Mouse (Mus musculus): ENCODE data around the gene Pfdn6. TPM values are rescaled to one million over a fixed set of nuclear protein-coding genes. Genes with fewer than 3 reads are reported as not detected.
A peak's percentile ranks its signal among the peaks of the same experiment; 100 is the strongest.
"Not testable (repeated sequence)": the region's sequence is repeated elsewhere in the genome, so short reads cannot be mapped to it uniquely, and the experiment has no call there.

Gene Pfdn6
- polyA plus RNA-seq, 1 experiment from 2014 or later, result 147 TPM

- DNase-seq (ENCODE audit: low spot score), result no peak
- no peak overlapping the region for H3K4me2 ChIP-seq (ENCODE audit: low read length)
- 25% methylated on average over 7 of the region's 7 CpGs for WGBS
- TF ChIP-seq CTCF (IDR thresholded peaks at IDR 0.05; ENCODE audit: low read depth), result no peak
- no peaks in the 10 kb centered on the region for H3K36me3 ChIP-seq (ENCODE audit: insufficient read depth, low read length)
- no peaks in the 10 kb centered on the region for H3K9me3 ChIP-seq (replicated peaks; ENCODE audit: low read length)
- no peaks in the 10 kb centered on the region for H3K4me1 ChIP-seq (replicated peaks; ENCODE audit: insufficient read depth, low read length)
- no peak overlapping the region for H3K9ac ChIP-seq (ENCODE audit: low read depth, low read length)
- H3K27ac ChIP-seq, result no peak overlapping the region
- ATAC-seq (replicated peaks; ENCODE audit: low FRiP score, low read depth), result no peak
- H3K27me3 ChIP-seq (ENCODE audit: insufficient read depth, low read length), result no peaks in the 10 kb centered on the region
- H3K4me3 ChIP-seq (replicated peaks; ENCODE audit: low read depth, low read length), result no peak overlapping the region
Measured at GRCm38 (mm10) chr17:33892429-33892828, 47.7 kb downstream of the Pfdn6 start.

GRCm38 (mm10) chr17:33891892-33892291 is 48.3 kb downstream of the Pfdn6 start:
- ATAC-seq (replicated peaks; ENCODE audit: low FRiP score, low read depth); H3K9ac ChIP-seq (ENCODE audit: low read depth, low read length); H3K4me2 ChIP-seq (ENCODE audit: low read length); H3K9me3 ChIP-seq (replicated peaks; ENCODE audit: low read length); H3K36me3 ChIP-seq (ENCODE audit: insufficient read depth, low read length); H3K27ac ChIP-seq; DNase-seq (ENCODE audit: low spot score); H3K4me1 ChIP-seq (replicated peaks; ENCODE audit: insufficient read depth, low read length); H3K27me3 ChIP-seq (ENCODE audit: insufficient read depth, low read length); H3K4me3 ChIP-seq (replicated peaks; ENCODE audit: low read depth, low read length): not testable (repeated sequence)
- 70% methylated on average over 6 of the region's 6 CpGs for WGBS
- TF ChIP-seq CTCF (IDR thresholded peaks at IDR 0.05; ENCODE audit: low read depth), result peak; percentile 37; the same call in 1 of the 2 replicates

DNA sequence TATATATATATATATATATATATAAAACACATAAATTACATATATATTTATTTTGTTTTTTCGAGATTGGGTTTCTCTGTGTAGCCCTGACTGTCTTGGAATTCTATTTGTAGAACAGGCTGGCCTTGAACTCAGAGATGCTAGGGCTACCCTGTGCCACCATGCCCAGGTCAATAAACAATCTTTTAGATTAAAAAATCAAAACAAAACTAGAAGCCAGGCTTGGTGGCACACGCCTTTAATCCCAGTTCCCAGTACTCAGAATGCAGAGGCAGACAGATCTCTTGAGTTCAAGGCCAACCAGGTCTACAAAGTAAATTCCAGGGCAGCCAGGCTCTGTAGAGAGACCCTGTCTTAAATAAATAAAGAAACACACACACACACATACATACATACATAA is 48.8 kb downstream of the Pfdn6 start:
- Histone ChIP-seq H3K9ac (ENCODE audit: low read depth, low read length) (no peak overlapping the region), H3K4me1 (replicated peaks; ENCODE audit: insufficient read depth, low read length) (no peaks in the 10 kb centered on the region), H3K9me3 (replicated peaks; ENCODE audit: low read length) (no peaks in the 10 kb centered on the region), H3K4me3 (replicated peaks; ENCODE audit: low read depth, low read length) (no peak overlapping the region), H3K36me3 (ENCODE audit: insufficient read depth, low read length) (no peaks in the 10 kb centered on the region), H3K27me3 (ENCODE audit: insufficient read depth, low read length) (no peaks in the 10 kb centered on the region), H3K27ac (no peak overlapping the region), H3K4me2 (ENCODE audit: low read length) (no peak overlapping the region)
- TF ChIP-seq CTCF (IDR thresholded peaks at IDR 0.05; ENCODE audit: low read depth), result no peak
- no peak for ATAC-seq (replicated peaks; ENCODE audit: low FRiP score, low read depth)
- WGBS, result 70% methylated on average over 2 of the region's 2 CpGs
- no peak for DNase-seq (ENCODE audit: low spot score)

DNA sequence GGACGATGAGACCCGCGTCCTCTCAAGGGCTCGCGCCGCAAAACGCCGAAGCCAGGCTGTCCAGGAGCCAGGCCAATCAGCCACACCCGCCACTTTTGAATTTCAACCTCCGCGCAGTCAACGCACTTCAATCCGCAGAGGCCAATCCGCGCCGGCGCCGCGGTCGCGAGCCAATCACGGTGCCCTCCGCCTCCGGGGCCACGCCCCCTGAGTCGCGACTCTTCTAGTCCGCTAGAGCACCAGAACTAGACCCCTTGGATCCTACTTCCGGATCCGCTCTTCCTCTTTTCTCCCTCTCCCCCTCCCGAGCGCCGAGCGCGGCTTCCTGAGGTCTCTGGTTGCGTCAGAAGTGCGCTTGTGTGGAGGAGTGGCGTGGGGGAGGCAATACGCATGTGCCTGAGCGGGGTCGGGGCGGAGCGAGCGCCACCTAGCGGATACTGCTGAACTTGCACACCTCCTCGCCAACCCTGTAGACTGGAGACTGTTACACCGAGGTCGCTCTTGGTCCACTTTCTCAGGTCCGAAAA is 49.5 kb downstream of the Pfdn6 start, which contains the start of gene Kifc1:
Kifc1 (minus strand) TSS at position 129 of the 527 bp plus-strand sequence.
- H3K9ac ChIP-seq (ENCODE audit: low read depth, low read length), result peak within 1 kb of the TSS; percentile 53
- DNase-seq (ENCODE audit: low spot score), result peak; percentile 99
- H3K9me3 ChIP-seq (replicated peaks; ENCODE audit: low read length), result no peaks in the 10 kb centered on the region
- H3K27me3 ChIP-seq (ENCODE audit: insufficient read depth, low read length), result no peaks in the 10 kb centered on the region
- H3K27ac ChIP-seq, result no peak within 1 kb of the TSS
- peak within 1 kb of the TSS; percentile 66 for H3K4me2 ChIP-seq (ENCODE audit: low read length)
- ATAC-seq (replicated peaks; ENCODE audit: low FRiP score, low read depth), result peak; percentile 98
- TF ChIP-seq CTCF (IDR thresholded peaks at IDR 0.05; ENCODE audit: low read depth), result peak; percentile 100
- H3K36me3 ChIP-seq (ENCODE audit: insufficient read depth, low read length), result no peaks in the 10 kb centered on the region
- H3K4me1 ChIP-seq (replicated peaks; ENCODE audit: insufficient read depth, low read length), result no peaks in the 10 kb centered on the region
- under 1% methylated on average over 49 of the region's 49 CpGs for WGBS
- peak within 1 kb of the TSS; percentile 62 for H3K4me3 ChIP-seq (replicated peaks; ENCODE audit: low read depth, low read length)

- WGBS, result under 1% methylated on average over 38 of the region's 44 CpGs
- not testable (repeated sequence) for H3K4me1 ChIP-seq (replicated peaks; ENCODE audit: insufficient read depth, low read length); DNase-seq (ENCODE audit: low spot score); H3K27ac ChIP-seq; H3K9me3 ChIP-seq (replicated peaks; ENCODE audit: low read length); H3K36me3 ChIP-seq (ENCODE audit: insufficient read depth, low read length); ATAC-seq (replicated peaks; ENCODE audit: low FRiP score, low read depth); H3K27me3 ChIP-seq (ENCODE audit: insufficient read depth, low read length)
- Histone ChIP-seq H3K4me3 (replicated peaks; ENCODE audit: low read depth, low read length) (peak overlapping the region; percentile 62), H3K9ac (ENCODE audit: low read depth, low read length) (peak overlapping the region; percentile 53), H3K4me2 (ENCODE audit: low read length) (peak overlapping the region; percentile 66)
Measured at GRCm38 (mm10) chr17:33889941-33890532, 50.1 kb downstream of the Pfdn6 start.

Other genes with a start within 250 kb of the Pfdn6 start
- 61.7 and 64.9 TPM in 2 replicates for gene March2, start 221.7 kb downstream of the Pfdn6 start, polyA plus RNA-seq (2015; fragmentation: Nextera tagmentation; extraction: Ambion mirVana)
- gene Rab11b, start 179.8 kb downstream of the Pfdn6 start, polyA plus RNA-seq (2015; fragmentation: Nextera tagmentation; extraction: Ambion mirVana), result 207 and 216 TPM in 2 replicates
- 51.4 and 58.9 TPM in 2 replicates for gene Angptl4, start 158.5 kb downstream of the Pfdn6 start, polyA plus RNA-seq (2015; fragmentation: Nextera tagmentation; extraction: Ambion mirVana)
- gene Kank3, start 129.8 kb downstream of the Pfdn6 start, polyA plus RNA-seq (2015; fragmentation: Nextera tagmentation; extraction: Ambion mirVana), result 57.5 and 70.4 TPM in 2 replicates
- gene Rps28, start 115.8 kb downstream of the Pfdn6 start, polyA plus RNA-seq (2015; fragmentation: Nextera tagmentation; extraction: Ambion mirVana), result 1,262 and 1,465 TPM in 2 replicates
- gene Ndufa7, start 115.8 kb downstream of the Pfdn6 start, polyA plus RNA-seq (2015; fragmentation: Nextera tagmentation; extraction: Ambion mirVana), result 574 and 620 TPM in 2 replicates
- gene Cd320, start 97.3 kb downstream of the Pfdn6 start, polyA plus RNA-seq (2015; fragmentation: Nextera tagmentation; extraction: Ambion mirVana), result 101 and 109 TPM in 2 replicates
- gene Gm7029, start 66.5 kb downstream of the Pfdn6 start, polyA plus RNA-seq (2015; fragmentation: Nextera tagmentation; extraction: Ambion mirVana), result not detected in 2 replicates
- gene Kifc1, start 49.7 kb downstream of the Pfdn6 start, polyA plus RNA-seq (2015; fragmentation: Nextera tagmentation; extraction: Ambion mirVana), result 3.4 TPM in 2 replicates
- gene Platr17, start 35.2 kb downstream of the Pfdn6 start, polyA plus RNA-seq (2015; fragmentation: Nextera tagmentation; extraction: Ambion mirVana), result 0.29 TPM in 1 of 2 replicates, not detected in the other
- gene Daxx, start 30.9 kb downstream of the Pfdn6 start, polyA plus RNA-seq (2015; fragmentation: Nextera tagmentation; extraction: Ambion mirVana), result 33.4 and 39.5 TPM in 2 replicates
- 50.6 and 53.2 TPM in 2 replicates for gene Tapbp, start 24.4 kb downstream of the Pfdn6 start, polyA plus RNA-seq (2015; fragmentation: Nextera tagmentation; extraction: Ambion mirVana)
- 19.8 TPM in 2 replicates for gene Zbtb22, start 24.4 kb downstream of the Pfdn6 start, polyA plus RNA-seq (2015; fragmentation: Nextera tagmentation; extraction: Ambion mirVana)
- 22.2 TPM in 2 replicates for gene Rgl2, start 10.8 kb downstream of the Pfdn6 start, polyA plus RNA-seq (2015; fragmentation: Nextera tagmentation; extraction: Ambion mirVana)
- 20.1 and 20.3 TPM in 2 replicates for gene Wdr46, start 317 bp upstream of the Pfdn6 start, polyA plus RNA-seq (2015; fragmentation: Nextera tagmentation; extraction: Ambion mirVana)
- gene B3galt4, start 11.1 kb upstream of the Pfdn6 start, polyA plus RNA-seq (2015; fragmentation: Nextera tagmentation; extraction: Ambion mirVana), result 6.7 and 8.1 TPM in 2 replicates
- 37.7 and 40.7 TPM in 2 replicates for gene Vps52, start 15.5 kb upstream of the Pfdn6 start, polyA plus RNA-seq (2015; fragmentation: Nextera tagmentation; extraction: Ambion mirVana)
- 2,059 and 2,304 TPM in 2 replicates for gene Rps18, start 15.7 kb upstream of the Pfdn6 start, polyA plus RNA-seq (2015; fragmentation: Nextera tagmentation; extraction: Ambion mirVana)
- gene H2-K1, start 60.0 kb upstream of the Pfdn6 start, polyA plus RNA-seq (2015; fragmentation: Nextera tagmentation; extraction: Ambion mirVana), result 76.0 and 82.2 TPM in 2 replicates
- 17.9 and 23.3 TPM in 2 replicates for gene Ring1, start 84.3 kb upstream of the Pfdn6 start, polyA plus RNA-seq (2015; fragmentation: Nextera tagmentation; extraction: Ambion mirVana)
- 64.9 and 65.7 TPM in 2 replicates for gene H2-Ke6, start 87.7 kb upstream of the Pfdn6 start, polyA plus RNA-seq (2015; fragmentation: Nextera tagmentation; extraction: Ambion mirVana)
- 149 and 165 TPM in 2 replicates for gene Slc39a7, start 91.3 kb upstream of the Pfdn6 start, polyA plus RNA-seq (2015; fragmentation: Nextera tagmentation; extraction: Ambion mirVana)
- gene Rxrb, start 91.5 kb upstream of the Pfdn6 start, polyA plus RNA-seq (2015; fragmentation: Nextera tagmentation; extraction: Ambion mirVana), result 42.3 and 46.1 TPM in 2 replicates
- 1.4 and 1.6 TPM in 2 replicates for gene Col11a2, start 99.1 kb upstream of the Pfdn6 start, polyA plus RNA-seq (2015; fragmentation: Nextera tagmentation; extraction: Ambion mirVana)
- 0.83 and 0.95 TPM in 2 replicates for gene H2-Oa, start 152.0 kb upstream of the Pfdn6 start, polyA plus RNA-seq (2015; fragmentation: Nextera tagmentation; extraction: Ambion mirVana)
- gene H2-DMa, start 179.2 kb upstream of the Pfdn6 start, polyA plus RNA-seq (2015; fragmentation: Nextera tagmentation; extraction: Ambion mirVana), result 18.6 and 20.6 TPM in 2 replicates
- gene Brd2, start 182.3 kb upstream of the Pfdn6 start, polyA plus RNA-seq (2015; fragmentation: Nextera tagmentation; extraction: Ambion mirVana), result 90.2 and 100 TPM in 2 replicates
- 15.3 and 19.4 TPM in 2 replicates for gene H2-DMb2, start 203.0 kb upstream of the Pfdn6 start, polyA plus RNA-seq (2015; fragmentation: Nextera tagmentation; extraction: Ambion mirVana)
- 12.9 and 13.5 TPM in 2 replicates for gene H2-DMb1, start 212.7 kb upstream of the Pfdn6 start, polyA plus RNA-seq (2015; fragmentation: Nextera tagmentation; extraction: Ambion mirVana)
- gene Tap1, start 247.2 kb upstream of the Pfdn6 start, polyA plus RNA-seq (2015; fragmentation: Nextera tagmentation; extraction: Ambion mirVana), result 8.5 and 8.8 TPM in 2 replicates
- 5.9 TPM in 2 replicates for gene Psmb9, start 247.4 kb upstream of the Pfdn6 start, polyA plus RNA-seq (2015; fragmentation: Nextera tagmentation; extraction: Ambion mirVana)